26 mouse cellular contexts compared by ENCODE assay signal in the genomic region with DNA sequence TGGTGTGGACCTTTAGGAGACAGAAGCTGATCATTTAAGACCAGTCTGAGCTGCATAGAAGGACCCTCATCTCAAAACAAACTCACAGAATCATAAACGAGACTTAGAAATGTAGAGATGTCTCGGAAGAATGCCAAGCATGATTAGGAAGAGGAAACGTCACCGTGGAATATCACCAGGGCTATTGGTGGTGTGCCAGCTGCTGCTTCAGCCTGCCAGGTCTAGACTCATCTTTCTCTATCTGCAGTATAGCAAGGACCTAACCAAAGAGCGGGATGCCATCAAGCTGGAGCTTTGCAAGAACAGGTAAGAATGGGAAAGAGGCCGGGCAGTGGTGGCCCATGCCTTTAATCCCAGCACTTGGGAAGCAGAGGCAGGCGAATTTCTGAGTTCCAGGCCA. TPM values are rescaled to one million over a fixed set of nuclear protein-coding genes. Genes with fewer than 3 reads are reported as not detected.
A peak's percentile ranks its signal among the peaks of the same experiment; 100 is the strongest.
DNase-seq lines count a peak whose midpoint lies in the region; ATAC-seq and TF ChIP-seq lines count a peak whose summit lies in the region.
"Had no signal": no experiment of that assay in that cellular context is flagged by ENCODE, and none has a peak within 500 bp of the region (broad histone marks: within the 10 kb centered on the region; RNA-seq: fewer than 3 reads in every experiment).

No protein-coding gene starts in this region.

- no peak for ATAC-seq in hindbrain, postnatal 0 days
- no peak for ATAC-seq in frontal cortex, adult (ENCODE audit: low TSS enrichment)
- ATAC-seq: forebrain, embryonic 13.5 days; liver, embryonic 12.5 days; Patski had no signal

- no peak overlapping the region for H3K9ac ChIP-seq in hindbrain, postnatal 0 days (replicated peaks; ENCODE audit: low read length)
- H3K9ac ChIP-seq: embryonic facial prominence, embryonic 13.5 days; forebrain, embryonic 13.5 days; heart, embryonic 12.5 days; hindbrain, embryonic 13.5 days; kidney, embryonic 15.5 days; limb, embryonic 13.5 days; liver, embryonic 12.5 days; lung, embryonic 14.5 days had no signal

- no peaks in the 10 kb centered on the region for H3K27me3 ChIP-seq in hindbrain, postnatal 0 days (ENCODE audit: insufficient read depth, low read length)
- H3K27me3 ChIP-seq: embryonic facial prominence, embryonic 13.5 days; forebrain, embryonic 13.5 days; hindbrain, embryonic 13.5 days; kidney, embryonic 15.5 days; limb, embryonic 13.5 days had no signal

- peak; percentile 71 to 83 for DNase-seq in adrenal gland, adult (ENCODE audit: inconsistent age in 2 of 2, low spot score in 1 of 2)
- DNase-seq in adrenal gland, postnatal 4 days (ENCODE audit: low spot score in 2 of 2) = no peak
- DNase-seq in kidney, postnatal 10 days = peak; percentile 55
- DNase-seq in kidney, adult 18-20 months = no peak
- peak; percentile 40 for DNase-seq in right cerebral cortex, postnatal 4 days
- DNase-seq in right cerebral cortex, postnatal 25 days = no peak
- DNase-seq in hindbrain, postnatal 0 days (ENCODE audit: low spot score) = no peak
- DNase-seq: cerebellum, adult 8-10 months; cerebellum, postnatal 36 days; embryo, embryonic 11 days; gastrocnemius, postnatal 14 days; heart, adult 11 months; layer of hippocampus, adult 9-11 months; lung, embryonic 14.5 days; thymus, postnatal 14 days had no signal

- H3K4me3 ChIP-seq in hindbrain, postnatal 0 days (ENCODE audit: low read length) = no peak overlapping the region
- H3K4me3 ChIP-seq: embryonic facial prominence, embryonic 13.5 days; erythroblast, embryonic 14.5 days; forebrain, embryonic 13.5 days; heart, embryonic 12.5 days; hindbrain, embryonic 13.5 days; kidney, embryonic 15.5 days; limb, embryonic 13.5 days; liver, embryonic 12.5 days; midbrain, embryonic 10.5 days had no signal

- no peaks in the 10 kb centered on the region for H3K4me1 ChIP-seq in hindbrain, postnatal 0 days (ENCODE audit: insufficient read depth, low read length)
- H3K4me1 ChIP-seq: embryonic facial prominence, embryonic 13.5 days; forebrain, embryonic 13.5 days; hindbrain, embryonic 13.5 days; kidney, embryonic 15.5 days; limb, embryonic 13.5 days had no signal

- no peaks in the 10 kb centered on the region for H3K9me3 ChIP-seq in hindbrain, postnatal 0 days (ENCODE audit: low read length)
- H3K9me3 ChIP-seq: embryonic facial prominence, embryonic 13.5 days; forebrain, embryonic 13.5 days; heart, embryonic 12.5 days; hindbrain, embryonic 13.5 days; kidney, embryonic 15.5 days; limb, embryonic 13.5 days; liver, embryonic 12.5 days; midbrain, embryonic 10.5 days had no signal

- no peak overlapping the region for H3K27ac ChIP-seq in hindbrain, postnatal 0 days
- H3K27ac ChIP-seq: embryonic facial prominence, embryonic 13.5 days; forebrain, embryonic 13.5 days; hindbrain, embryonic 13.5 days; kidney, embryonic 15.5 days; limb, embryonic 13.5 days; liver, embryonic 12.5 days; midbrain, embryonic 10.5 days had no signal

- H3K36me3 ChIP-seq in hindbrain, postnatal 0 days (ENCODE audit: insufficient read depth, low read length) = no peaks in the 10 kb centered on the region
- H3K36me3 ChIP-seq: embryonic facial prominence, embryonic 13.5 days; heart, embryonic 12.5 days; hindbrain, embryonic 13.5 days; kidney, embryonic 15.5 days; limb, embryonic 13.5 days; liver, embryonic 12.5 days; midbrain, embryonic 10.5 days had no signal

- H3K4me2 ChIP-seq in hindbrain, postnatal 0 days (ENCODE audit: low read depth, low read length) = no peak overlapping the region
- H3K4me2 ChIP-seq: embryonic facial prominence, embryonic 13.5 days; forebrain, embryonic 13.5 days; heart, embryonic 12.5 days; hindbrain, embryonic 13.5 days; kidney, embryonic 15.5 days; limb, embryonic 13.5 days; liver, embryonic 12.5 days; lung, embryonic 14.5 days had no signal

- no peak for TF ChIP-seq CTCF in hindbrain, postnatal 0 days (IDR thresholded peaks at IDR 0.05; ENCODE audit: low read depth)

- WGBS in hindbrain, postnatal 0 days = 70% methylated on average over 7 of the region's 7 CpGs

RNA-seq across cellular contexts. Expression of a gene that starts 23.6 kb away (rescaled TPM):
- under 1 TPM; 0.67 to 0.73 TPM for total RNA-seq in adrenal gland, postnatal 4 days (2021)
- total RNA-seq in hindbrain, postnatal 0 days (2014; rRNA removed) = 0.93 and 1.2 TPM in 2 replicates
- polyA plus RNA-seq in hindbrain, postnatal 0 days (2015; fragmentation: Nextera tagmentation; extraction: Ambion mirVana) = 0.66 and 0.73 TPM in 2 replicates
- polyA plus RNA-seq: erythroblast, embryonic 14.5 days had no signal

RNA-seq across cellular contexts. Expression of a gene that starts 31.4 kb away (rescaled TPM):
- 10 to 100 TPM; 67.1 to 68.3 TPM for total RNA-seq in adrenal gland, postnatal 4 days (2021)
- 45.5 and 63.8 TPM in 2 replicates for total RNA-seq in hindbrain, postnatal 0 days (2014; rRNA removed)
- 176 and 181 TPM in 2 replicates for polyA plus RNA-seq in hindbrain, postnatal 0 days (2015; fragmentation: Nextera tagmentation; extraction: Ambion mirVana)

RNA-seq across cellular contexts. Expression of a gene that starts 31.7 kb away (rescaled TPM):
- 100 to 1,000 TPM; 646 to 654 TPM for total RNA-seq in adrenal gland, postnatal 4 days (2021)
- total RNA-seq in hindbrain, postnatal 0 days (2014; rRNA removed) = 41.1 and 46.1 TPM in 2 replicates
- 600 and 645 TPM in 2 replicates for polyA plus RNA-seq in hindbrain, postnatal 0 days (2015; fragmentation: Nextera tagmentation; extraction: Ambion mirVana)

RNA-seq across cellular contexts. Expression of a gene that starts 41.9 kb away (rescaled TPM):
- 10 to 100 TPM; 31.6 to 31.7 TPM for total RNA-seq in adrenal gland, postnatal 4 days (2021)
- total RNA-seq in hindbrain, postnatal 0 days (2014; rRNA removed) = 7.5 and 8.8 TPM in 2 replicates
- polyA plus RNA-seq in hindbrain, postnatal 0 days (2015; fragmentation: Nextera tagmentation; extraction: Ambion mirVana) = 2.7 and 3.3 TPM in 2 replicates

RNA-seq across cellular contexts. Expression of a gene that starts 46.2 kb away (rescaled TPM):
- total RNA-seq in adrenal gland, postnatal 4 days (2021) = 1 to 10 TPM; 6.3 to 8.0 TPM
- 9.0 and 11.1 TPM in 2 replicates for total RNA-seq in hindbrain, postnatal 0 days (2014; rRNA removed)
- polyA plus RNA-seq in hindbrain, postnatal 0 days (2015; fragmentation: Nextera tagmentation; extraction: Ambion mirVana) = 1.6 and 1.8 TPM in 2 replicates
- polyA plus RNA-seq: erythroblast, embryonic 14.5 days had no signal

Comparison
In these comparisons a context has a peak if more than half of its experiments do, and no peak if none do; other contexts are left out.
1. DNase-seq: peak in adrenal gland, adult (2 of 2), kidney, postnatal 10 days (single experiment) and right cerebral cortex, postnatal 4 days (single experiment); none in adrenal gland, postnatal 4 days (0 of 2), kidney, adult 18-20 months (single experiment), right cerebral cortex, postnatal 25 days (single experiment) and hindbrain, postnatal 0 days (single experiment).
2. RNA of a gene that starts 31.7 kb away (total RNA-seq): 646 to 654 TPM in adrenal gland, postnatal 4 days; 41.1 to 46.1 TPM in hindbrain, postnatal 0 days; every median in the first group is over 10 times any median in the second.